Mouse (Mus musculus) G1E (cell line): Measurements from ENCODE around the gene Vps9d1.

Source experiments
- CTCF ChIP-seq: IDR thresholded peaks from 2 replicates; pipeline ENCODE4 v1.5.1; 2012; ENCODE audit warnings: low read depth, low read length, inconsistent platforms, mixed read lengths
- GATA1 ChIP-seq: IDR thresholded peaks from 2 replicates; pipeline ENCODE4 v1.6.1; 2012; ENCODE audit warnings: borderline replicate concordance, low read length, inconsistent platforms, mixed read lengths
- POLR2AphosphoS5 ChIP-seq: IDR thresholded peaks from 2 replicates; pipeline ENCODE4 v1.6.1; 2012; ENCODE audit warnings: low read depth, low read length, inconsistent platforms; ENCODE audit not compliant: insufficient replicate concordance

- TF ChIP-seq CTCF: no peak
- no peak for TF ChIP-seq POLR2AphosphoS5
- no peak for TF ChIP-seq GATA1
Measured at GRCm38 (mm10) chr8:123280302-123281094, 26.4 kb upstream of the Vps9d1 start.
